Mouse (Mus musculus) limb, embryonic 14.5 days (tissue): ENCODE measurements around the gene Ddx19a. TPM values are rescaled to one million over a fixed set of nuclear protein-coding genes. Genes with fewer than 3 reads are reported as not detected.
A peak's percentile ranks its signal among the peaks of the same experiment; 100 is the strongest.
"Not testable (repeated sequence)": the region's sequence is repeated elsewhere in the genome, so short reads cannot be mapped to it uniquely, and the experiment has no call there.

ENCODE experiments used
- ATAC-seq: fragments of 200-750 bp; cut with Nextera tagmentation; 2 replicates; pipeline ENCODE4 v1.8.0; 2017; ENCODE audit warnings: low read depth, moderate number of reproducible peaks, moderate TSS enrichment; ENCODE audit not compliant: low FRiP score
- DNase-seq: peaks from one replicate; pipeline ENCODE4 v3.0.0-alpha.2; 2015; ENCODE audit warnings: low spot score
- H3K27ac ChIP-seq: fragments of 300-500 bp; sonication (generic); replicated peaks from 2 replicates; pipeline ENCODE4 v1.5.1; 2014; ENCODE audit warnings: low read depth, mild to moderate bottlenecking, low read length, moderate library complexity, mixed read lengths
- H3K27me3 ChIP-seq: fragments of 300-500 bp; sonication (generic); 2 replicates; pipeline ENCODE4 v1.6.1; 2014; ENCODE audit warnings: low read length, mixed read lengths; ENCODE audit not compliant: control insufficient read depth, insufficient read depth
- H3K36me3 ChIP-seq: fragments of 300-500 bp; sonication (generic); 2 replicates; pipeline ENCODE4 v1.6.1; 2014; ENCODE audit warnings: mild to moderate bottlenecking, low read length, moderate library complexity, mixed read lengths; ENCODE audit not compliant: control insufficient read depth, insufficient read depth
- H3K4me1 ChIP-seq: fragments of 300-500 bp; sonication (generic); 2 replicates; pipeline ENCODE4 v1.6.1; 2014; ENCODE audit warnings: antibody characterized with exemption, low read length, mixed read lengths; ENCODE audit not compliant: control insufficient read depth, insufficient read depth
- H3K4me2 ChIP-seq: fragments of 300-500 bp; sonication (generic); replicated peaks from 2 replicates; pipeline ENCODE4 v1.6.1; 2014; ENCODE audit warnings: low read depth, mild to moderate bottlenecking, low read length, moderate library complexity; ENCODE audit not compliant: severe bottlenecking
- H3K4me3 ChIP-seq: fragments of 300-500 bp; sonication (generic); replicated peaks from 2 replicates; pipeline ENCODE4 v1.5.1; 2014; ENCODE audit warnings: low read length
- H3K9ac ChIP-seq: fragments of 300-500 bp; sonication (generic); 2 replicates; pipeline ENCODE4 v1.6.1; 2014; ENCODE audit warnings: mild to moderate bottlenecking, low read depth, low read length, moderate library complexity; ENCODE audit not compliant: severe bottlenecking
- H3K9me3 ChIP-seq: fragments of 300-500 bp; sonication (generic); 2 replicates; pipeline ENCODE4 v1.6.1; 2016; ENCODE audit warnings: low read length; ENCODE audit not compliant: control insufficient read depth
- POLR2A ChIP-seq: fragments of 200-500 bp; IDR thresholded peaks from 2 replicates; pipeline ENCODE4 v1.8.0; 2012; ENCODE audit warnings: inconsistent platforms, mild to moderate bottlenecking, moderate library complexity, borderline replicate concordance; ENCODE audit not compliant: insufficient read depth, insufficient read length; ENCODE audit errors: extremely low read depth
- WGBS: fragments of 180-500 bp; shearing (Covaris S2); extraction: QIAGEN DNeasy Blood & Tissue Kit; methylation state at CpG from one replicate; pipeline ENCODE4 v1.1.7; 2014; 5-methylcytosine and 5-hydroxymethylcytosine counted together
- polyA plus RNA-seq, 2 experiments: library from polyadenylated mRNA; depleted of rRNA in 1 of 2; stranded (reverse) in 1 of 2; unstranded in 1 of 2; fragments of >200 nt; fragmentation: Nextera tagmentation in 1 of 2; extraction: Ambion mirVana in 1 of 2; gene quantifications; 2 replicates each; pipeline versions ENCODE4 v1.2.1 to v1.2.3; 2012 to 2014

Gene Ddx19a
- polyA plus RNA-seq, 2 experiments = 19.5 to 57.8 TPM

DNA sequence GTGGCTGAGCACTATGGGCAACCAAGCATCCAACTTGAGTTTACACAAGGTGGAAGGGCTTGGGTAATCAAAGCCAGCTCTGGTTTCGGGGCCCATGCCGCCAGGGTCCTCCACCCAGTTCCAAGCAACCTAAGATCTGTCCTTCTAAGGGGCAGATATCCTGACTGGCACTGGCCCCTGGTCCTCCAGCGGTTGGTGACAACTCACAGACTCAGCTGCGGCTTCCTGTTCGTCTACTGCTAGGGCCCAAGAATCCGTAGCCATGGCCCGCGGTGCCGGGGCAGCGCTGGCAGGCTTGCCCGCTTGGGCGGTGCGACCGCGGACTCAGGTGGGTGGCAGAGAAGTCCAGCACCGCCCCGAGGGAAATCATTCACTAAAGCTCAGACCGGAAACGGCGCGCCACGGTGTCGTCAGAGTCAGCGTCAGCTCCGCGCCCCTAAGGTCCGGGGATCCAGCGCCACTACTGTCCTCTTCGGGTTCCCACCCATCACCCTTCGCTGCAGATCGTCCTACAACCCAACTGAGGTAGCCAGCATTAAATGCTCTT, 29.9 kb upstream of the Ddx19a start:
- under 1% methylated on average over 31 of the region's 31 CpGs for WGBS
- ATAC-seq = peak; percentile 85
- peak overlapping the region; percentile 65 for H3K4me3 ChIP-seq
- DNase-seq = peak; percentile 84
- H3K9me3 ChIP-seq = no peaks in the 10 kb centered on the region
- H3K27ac ChIP-seq = no peak overlapping the region
- H3K9ac ChIP-seq = peak overlapping the region; percentile 73
- peak overlapping the region; percentile 63 for H3K4me2 ChIP-seq
- no peaks in the 10 kb centered on the region for H3K27me3 ChIP-seq
- TF ChIP-seq POLR2A = no peak
- no peaks in the 10 kb centered on the region for H3K36me3 ChIP-seq
- peaks cover 3% of the 10 kb centered on the region; the same call in 1 of the 2 replicates for H3K4me1 ChIP-seq

DNA sequence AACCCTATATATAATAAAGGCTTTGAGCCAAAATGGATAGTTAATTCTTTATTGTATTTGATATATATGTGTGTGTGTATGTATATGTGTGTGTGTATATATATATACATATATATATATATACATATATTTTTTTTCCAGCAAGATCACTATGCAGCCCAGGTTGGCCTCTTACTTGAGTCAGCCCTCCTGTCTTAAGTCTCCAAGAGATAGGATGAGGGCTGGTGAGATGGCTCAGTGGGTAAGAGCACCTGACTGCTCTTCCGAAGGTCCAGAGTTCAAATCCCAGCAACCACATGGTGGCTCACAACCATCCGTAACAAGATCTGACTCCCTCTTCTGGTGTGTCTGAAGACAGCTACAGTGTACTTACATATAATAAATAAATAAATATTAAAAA, 29.0 kb upstream of the Ddx19a start:
- WGBS = 100% methylated on average over 1 of the region's 2 CpGs
- H3K9ac ChIP-seq, H3K4me3 ChIP-seq, H3K36me3 ChIP-seq, H3K4me1 ChIP-seq, H3K27ac ChIP-seq, ATAC-seq, DNase-seq, H3K4me2 ChIP-seq, H3K27me3 ChIP-seq, H3K9me3 ChIP-seq: not testable (repeated sequence)

DNA sequence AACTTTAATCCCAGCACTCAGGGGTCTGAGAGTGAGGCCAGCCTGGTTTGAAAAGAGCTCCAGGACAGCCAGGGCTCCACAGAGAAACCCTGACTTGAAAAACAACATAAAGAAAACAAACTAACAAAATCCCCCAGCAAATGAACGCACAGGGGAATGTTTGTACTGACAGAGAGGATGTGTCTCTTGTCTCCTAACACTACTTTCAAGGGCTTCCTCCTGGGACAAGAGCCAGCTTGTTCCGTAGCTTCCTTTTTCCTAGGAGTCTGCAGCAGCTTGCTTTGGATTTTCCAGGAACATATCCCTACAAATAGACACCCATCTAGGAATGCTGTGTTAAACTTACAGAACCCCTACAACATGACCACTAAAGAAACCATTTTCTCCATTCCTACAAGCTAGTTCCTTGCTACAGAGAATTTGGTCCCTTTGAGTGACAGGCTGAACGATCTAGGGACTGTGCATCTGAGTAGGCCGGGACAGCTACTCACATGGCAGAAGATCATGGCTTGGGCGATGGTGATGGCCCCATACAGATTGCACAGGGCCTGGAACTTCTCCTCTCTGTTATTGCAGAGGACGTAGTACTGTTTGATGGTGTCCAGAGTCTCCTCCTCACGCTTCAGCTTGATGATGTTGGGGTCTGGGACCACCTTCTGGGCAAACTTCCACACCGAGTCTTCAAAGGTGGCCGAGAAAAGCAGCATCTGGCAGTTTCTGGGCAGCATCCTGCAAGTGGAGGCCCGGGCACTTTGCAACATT, 12.8 kb upstream of the Ddx19a start:
- not testable (repeated sequence) for H3K27ac ChIP-seq, ATAC-seq, H3K9me3 ChIP-seq, H3K4me1 ChIP-seq, H3K4me2 ChIP-seq, DNase-seq, H3K27me3 ChIP-seq, H3K4me3 ChIP-seq, H3K9ac ChIP-seq
- 85% methylated on average over 6 of the region's 10 CpGs for WGBS
- H3K36me3 ChIP-seq = peaks cover 31% of the 10 kb centered on the region

DNA sequence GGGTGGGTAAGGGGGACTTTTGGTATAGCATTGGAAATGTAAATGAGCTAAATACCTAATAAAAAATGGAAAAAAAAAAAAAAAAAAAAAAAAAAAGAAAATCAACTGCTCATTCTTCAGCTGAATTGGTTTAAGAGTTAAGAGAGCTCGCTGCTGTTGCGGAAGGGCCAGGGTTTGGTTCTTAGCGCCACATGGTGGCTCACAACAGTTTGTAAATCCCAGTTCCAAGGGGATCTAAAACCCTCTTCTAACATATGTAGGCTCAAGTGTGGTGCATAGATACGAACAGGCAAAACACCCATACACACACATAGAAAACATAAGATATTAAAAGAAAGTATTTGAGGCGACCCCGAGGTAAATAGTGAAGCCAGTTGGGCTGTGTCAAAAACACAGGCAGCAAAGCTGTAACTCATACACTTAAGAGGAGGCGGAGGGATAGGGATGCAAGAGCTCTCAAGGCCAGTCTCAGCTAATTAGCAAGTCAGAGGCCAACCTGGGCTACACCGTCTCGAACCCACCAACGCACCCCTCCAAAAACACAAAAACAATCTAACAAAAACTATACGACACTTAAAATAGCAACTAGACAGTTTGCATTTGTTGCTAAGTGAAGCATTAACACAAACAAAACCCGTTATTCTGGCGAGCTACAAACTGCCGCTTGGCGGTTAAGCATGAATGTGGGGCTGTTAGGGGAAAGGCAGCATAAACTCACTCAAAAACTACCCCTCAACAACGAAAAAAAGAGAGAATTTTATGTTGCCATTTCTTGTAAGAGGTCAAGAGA, 764 bp downstream of the Ddx19a start:
- DNase-seq = no peak
- 37% methylated on average over 16 of the region's 16 CpGs for whole genome bisulfite sequencing
- H3K4me1 ChIP-seq = peaks cover 8% of the 10 kb centered on the region

DNA sequence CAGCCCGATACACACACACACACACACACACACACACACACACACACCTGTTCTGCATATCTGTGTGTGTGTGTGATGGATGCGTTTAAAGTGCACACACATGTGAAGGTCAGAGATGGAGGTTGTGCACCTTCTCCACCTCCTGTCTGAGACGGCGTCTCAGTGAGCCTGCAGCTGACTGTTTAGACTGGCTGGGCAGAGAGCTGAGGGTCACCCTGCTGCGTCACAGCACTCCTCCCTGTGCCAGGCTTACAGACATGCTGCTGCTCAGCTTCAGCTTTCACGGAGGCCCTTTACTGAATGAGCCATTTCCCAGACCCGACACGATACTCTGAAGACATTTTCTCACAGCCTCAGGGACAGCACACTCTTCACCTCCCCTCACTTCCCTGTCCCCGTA, 7.6 kb downstream of the Ddx19a start:
- DNase-seq = no peak
- TF ChIP-seq POLR2A = no peak
- Histone ChIP-seq H3K9me3 (no peaks in the 10 kb centered on the region), H3K4me1 (no peaks in the 10 kb centered on the region), H3K27ac (no peak overlapping the region), H3K4me2 (no peak overlapping the region), H3K4me3 (no peak overlapping the region), H3K27me3 (no peaks in the 10 kb centered on the region), H3K9ac (no peak overlapping the region), H3K36me3 (peaks cover 81% of the 10 kb centered on the region)
- 89% methylated on average over 9 of the region's 9 CpGs for WGBS
- ATAC-seq = no peak

More for the DNA sequence above, 764 bp downstream of the Ddx19a start:
- Histone ChIP-seq H3K4me2 (peak overlapping the region; percentile 71), H3K9ac (peak overlapping the region; percentile 85), H3K36me3 (peaks cover 19% of the 10 kb centered on the region), H3K4me3 (peak overlapping the region; percentile 94), H3K9me3 (no peaks in the 10 kb centered on the region), H3K27me3 (no peaks in the 10 kb centered on the region), H3K27ac (peak overlapping the region; percentile 79)
- TF ChIP-seq POLR2A = no peak
- ATAC-seq = no peak
